Mouse (Mus musculus) left cerebral cortex, adult 2 months (tissue): ENCODE data around the gene Adam20. TPM values are rescaled to one million over a fixed set of nuclear protein-coding genes. Genes with fewer than 3 reads are reported as not detected.
"Not testable (repeated sequence)": the region's sequence is repeated elsewhere in the genome, so short reads cannot be mapped to it uniquely, and the experiment has no call there.

Source experiments
- DNase-seq, 2 experiments: peaks; one replicate each; pipeline ENCODE4 v3.0.0; 2021 to 2022; ENCODE audit warnings: low spot score in 2 of 2, mixed read lengths in 1 of 2; ENCODE audit errors: extremely low spot score in 1 of 2
- H3K27ac ChIP-seq: fragments of 200-600 bp; 2 replicates; pipeline ENCODE4 v1.8.1; 2022
- H3K4me3 ChIP-seq: fragments of 200-600 bp; 2 replicates; pipeline ENCODE4 v1.8.1; 2022
- CTCF ChIP-seq: fragments of 200-600 bp; IDR thresholded peaks from 2 replicates; pipeline ENCODE4 v1.8.1; 2022; ENCODE audit warnings: antibody characterized with exemption, mild to moderate bottlenecking, moderate library complexity
- intact Hi-C: fragments of 180-260 bp; cut with DNase I; formaldehyde crosslinking; loops from one replicate; pipeline ENCODE4 v1.15.1; 2025
- long read RNA-seq, 2 experiments: library from polyadenylated mRNA; stranded (forward); transcript quantifications; one replicate each; pipeline ENCODE4 v2.0.0; 2021; ENCODE audit warnings: borderline mapping rate in 2 of 2
- total RNA-seq, 2 experiments: library from RNA; stranded (reverse); gene quantifications; 2 replicates each; pipeline ENCODE4 v1.2.3; 2021

The Adam20 gene
- not detected for total RNA-seq
- long read RNA-seq, experiment 1: 0 reads
- long read RNA-seq, experiment 2: 0 reads

- intact Hi-C loops, H3K4me3 ChIP-seq, DNase-seq: not testable (repeated sequence)
These were observed at the start of gene Adam20 for GRCm38 (mm10) chr8:40792973-40793372. Adam20 (plus strand) TSS chr8:40793273.

GRCm38 (mm10) chr8:40751908-40752307 is 41.2 kb upstream of the Adam20 start, which contains the start of gene Adam25:
Adam25 (plus strand) TSS chr8:40752208.
- intact Hi-C loops, H3K4me3 ChIP-seq, DNase-seq, H3K27ac ChIP-seq: not testable (repeated sequence)

More at GRCm38 (mm10) chr8:40792973-40793372, at the start of gene Adam20:
- H3K27ac ChIP-seq: not testable (repeated sequence)

GRCm38 (mm10) chr8:40783320-40783719 is 9.8 kb upstream of the Adam20 start:
- TF ChIP-seq CTCF: no peak
- Histone ChIP-seq H3K27ac (no peak overlapping the region), H3K4me3 (no peak overlapping the region)
- intact Hi-C loops: no loop called here
- DNase-seq: no peak

GRCm38 (mm10) chr8:40803379-40804079 is 10.5 kb downstream of the Adam20 start:
- TF ChIP-seq CTCF: no peak
- DNase-seq: no peak
- H3K27ac ChIP-seq: no peak overlapping the region
- no peak overlapping the region for H3K4me3 ChIP-seq
- intact Hi-C loops: no loop called here

Other genes with a start within 250 kb of the Adam20 start
- not detected for gene Adam24, start 118.2 kb upstream of the Adam20 start, total RNA-seq
- not detected for gene Adam25, start 41.1 kb upstream of the Adam20 start, total RNA-seq
- gene Adam39, start 29.7 kb downstream of the Adam20 start, total RNA-seq: not detected